Mouse (Mus musculus): ENCODE data around the gene Ephb1. TPM values are rescaled to one million over a fixed set of nuclear protein-coding genes. Genes with fewer than 3 reads are reported as not detected.

Gene Ephb1
- polyA plus RNA-seq, 1 experiment from 2014 or later: 0.87 TPM

- no peak for ATAC-seq
- DNase-seq (ENCODE audit: low spot score): no peak
- H3K4me2 ChIP-seq (replicated peaks; ENCODE audit: low read depth, low read length): no peak overlapping the region
- H3K36me3 ChIP-seq (ENCODE audit: insufficient read depth, low read length): no peaks in the 10 kb centered on the region
- H3K9me3 ChIP-seq (ENCODE audit: low read length): no peaks in the 10 kb centered on the region
- no peaks in the 10 kb centered on the region for H3K4me1 ChIP-seq (ENCODE audit: insufficient read depth, low read depth, low read length)
- no peak overlapping the region for H3K4me3 ChIP-seq (ENCODE audit: low read depth, low read length)
- no peak overlapping the region for H3K27ac ChIP-seq (ENCODE audit: low read length)
- H3K9ac ChIP-seq (replicated peaks; ENCODE audit: low read depth): no peak overlapping the region
- 89% methylated on average over 9 of the region's 9 CpGs for WGBS
- TF ChIP-seq CTCF (IDR thresholded peaks at IDR 0.05): no peak
- no peak for TF ChIP-seq EP300 (IDR thresholded peaks at IDR 0.05)
- no peaks in the 10 kb centered on the region for H3K27me3 ChIP-seq (replicated peaks; ENCODE audit: insufficient read depth, low read length)
These were observed 11.4 kb downstream of the Ephb1 start for GRCm38 (mm10) chr9:102343061-102343460.

- Histone ChIP-seq H3K4me3 (ENCODE audit: low read depth, low read length) (no peak overlapping the region), H3K4me2 (replicated peaks; ENCODE audit: low read depth, low read length) (no peak overlapping the region), H3K27ac (ENCODE audit: low read length) (no peak overlapping the region), H3K36me3 (ENCODE audit: insufficient read depth, low read length) (no peaks in the 10 kb centered on the region), H3K9me3 (ENCODE audit: low read length) (no peaks in the 10 kb centered on the region), H3K27me3 (replicated peaks; ENCODE audit: insufficient read depth, low read length) (no peaks in the 10 kb centered on the region), H3K4me1 (ENCODE audit: insufficient read depth, low read depth, low read length) (no peaks in the 10 kb centered on the region), H3K9ac (replicated peaks; ENCODE audit: low read depth) (no peak overlapping the region)
- TF ChIP-seq CTCF (IDR thresholded peaks at IDR 0.05) (no peak), EP300 (IDR thresholded peaks at IDR 0.05) (no peak)
- DNase-seq (ENCODE audit: low spot score) (no peak), ATAC-seq (no peak)
- 40% methylated on average over 3 of the region's 3 CpGs for WGBS
These were observed 12.5 kb downstream of the Ephb1 start for GRCm38 (mm10) chr9:102342026-102342425.

GRCm38 (mm10) chr9:102340768-102341167 lies 13.7 kb downstream of the Ephb1 start:
- no peak for DNase-seq (ENCODE audit: low spot score)
- Histone ChIP-seq H3K4me1 (ENCODE audit: insufficient read depth, low read depth, low read length) (no peaks in the 10 kb centered on the region), H3K4me2 (replicated peaks; ENCODE audit: low read depth, low read length) (no peak overlapping the region), H3K4me3 (ENCODE audit: low read depth, low read length) (no peak overlapping the region), H3K36me3 (ENCODE audit: insufficient read depth, low read length) (no peaks in the 10 kb centered on the region), H3K27ac (ENCODE audit: low read length) (no peak overlapping the region), H3K27me3 (replicated peaks; ENCODE audit: insufficient read depth, low read length) (no peaks in the 10 kb centered on the region), H3K9ac (replicated peaks; ENCODE audit: low read depth) (no peak overlapping the region), H3K9me3 (ENCODE audit: low read length) (no peaks in the 10 kb centered on the region)
- WGBS: 72% methylated on average over 19 of the region's 19 CpGs
- TF ChIP-seq CTCF (IDR thresholded peaks at IDR 0.05): no peak
- TF ChIP-seq EP300 (IDR thresholded peaks at IDR 0.05): no peak
- ATAC-seq: no peak

- Histone ChIP-seq H3K9me3 (ENCODE audit: low read length) (no peaks in the 10 kb centered on the region), H3K4me1 (ENCODE audit: insufficient read depth, low read depth, low read length) (no peaks in the 10 kb centered on the region), H3K9ac (replicated peaks; ENCODE audit: low read depth) (no peak overlapping the region), H3K36me3 (ENCODE audit: insufficient read depth, low read length) (no peaks in the 10 kb centered on the region), H3K4me3 (ENCODE audit: low read depth, low read length) (no peak overlapping the region), H3K4me2 (replicated peaks; ENCODE audit: low read depth, low read length) (no peak overlapping the region), H3K27me3 (replicated peaks; ENCODE audit: insufficient read depth, low read length) (no peaks in the 10 kb centered on the region), H3K27ac (ENCODE audit: low read length) (no peak overlapping the region)
- no peak for TF ChIP-seq CTCF (IDR thresholded peaks at IDR 0.05)
- TF ChIP-seq EP300 (IDR thresholded peaks at IDR 0.05): no peak
- no peak for DNase-seq (ENCODE audit: low spot score)
- ATAC-seq: no peak
- 52% methylated on average over 11 of the region's 11 CpGs for WGBS
These were observed 18.8 kb downstream of the Ephb1 start for GRCm38 (mm10) chr9:102335571-102336282.

- whole genome bisulfite sequencing: 89% methylated on average over 16 of the region's 16 CpGs
These were observed 24.0 kb downstream of the Ephb1 start for GRCm38 (mm10) chr9:102330266-102331060.

GRCm38 (mm10) chr9:102327625-102328150 lies 26.8 kb downstream of the Ephb1 start:
- H3K4me1 ChIP-seq (ENCODE audit: insufficient read depth, low read depth, low read length): no peaks in the 10 kb centered on the region
- TF ChIP-seq EP300 (IDR thresholded peaks at IDR 0.05) (no peak), CTCF (IDR thresholded peaks at IDR 0.05) (no peak)
- ATAC-seq (no peak), DNase-seq (ENCODE audit: low spot score) (no peak)
- H3K36me3 ChIP-seq (ENCODE audit: insufficient read depth, low read length): no peaks in the 10 kb centered on the region
- H3K27ac ChIP-seq (ENCODE audit: low read length): no peak overlapping the region
- WGBS: 68% methylated on average over 4 of the region's 4 CpGs
- no peaks in the 10 kb centered on the region for H3K27me3 ChIP-seq (replicated peaks; ENCODE audit: insufficient read depth, low read length)
- no peak overlapping the region for H3K9ac ChIP-seq (replicated peaks; ENCODE audit: low read depth)
- no peak overlapping the region for H3K4me3 ChIP-seq (ENCODE audit: low read depth, low read length)
- no peak overlapping the region for H3K4me2 ChIP-seq (replicated peaks; ENCODE audit: low read depth, low read length)
- H3K9me3 ChIP-seq (ENCODE audit: low read length): no peaks in the 10 kb centered on the region

More at GRCm38 (mm10) chr9:102330266-102331060, 24.0 kb downstream of the Ephb1 start:
- Histone ChIP-seq H3K9ac (replicated peaks; ENCODE audit: low read depth) (no peak overlapping the region), H3K27ac (ENCODE audit: low read length) (no peak overlapping the region), H3K36me3 (ENCODE audit: insufficient read depth, low read length) (no peaks in the 10 kb centered on the region), H3K4me1 (ENCODE audit: insufficient read depth, low read depth, low read length) (no peaks in the 10 kb centered on the region), H3K4me3 (ENCODE audit: low read depth, low read length) (no peak overlapping the region), H3K27me3 (replicated peaks; ENCODE audit: insufficient read depth, low read length) (no peaks in the 10 kb centered on the region), H3K9me3 (ENCODE audit: low read length) (no peaks in the 10 kb centered on the region), H3K4me2 (replicated peaks; ENCODE audit: low read depth, low read length) (no peak overlapping the region)
- TF ChIP-seq CTCF (IDR thresholded peaks at IDR 0.05) (no peak), EP300 (IDR thresholded peaks at IDR 0.05) (no peak)
- no peak for ATAC-seq
- DNase-seq (ENCODE audit: low spot score): no peak
